Mouse (Mus musculus) lung, embryonic 15.5 days (tissue): ENCODE results near the gene Snx32. TPM values are rescaled to one million over a fixed set of nuclear protein-coding genes. Genes with fewer than 3 reads are reported as not detected.

Experiments
- ATAC-seq: fragments of 200-750 bp; cut with Nextera tagmentation; 2 replicates; pipeline ENCODE4 v1.8.0; 2017; ENCODE audit warnings: moderate number of reproducible peaks, borderline replicate concordance; ENCODE audit not compliant: low FRiP score, low TSS enrichment; ENCODE audit errors: extremely low read depth
- H3K27ac ChIP-seq: fragments of 300-500 bp; sonication (generic); 2 replicates; pipeline ENCODE4 v1.5.1; 2015; ENCODE audit warnings: moderate library complexity, mild to moderate bottlenecking, inconsistent platforms
- H3K27me3 ChIP-seq: fragments of 300-500 bp; sonication (generic); 2 replicates; pipeline ENCODE4 v1.6.1; 2015; ENCODE audit warnings: inconsistent platforms
- H3K36me3 ChIP-seq: fragments of 300-500 bp; sonication (generic); 2 replicates; pipeline ENCODE4 v1.6.1; 2015; ENCODE audit warnings: inconsistent platforms
- H3K4me1 ChIP-seq: fragments of 300-500 bp; sonication (generic); 2 replicates; pipeline ENCODE4 v1.6.1; 2015; ENCODE audit warnings: inconsistent platforms
- H3K4me2 ChIP-seq: fragments of 300-500 bp; sonication (generic); 2 replicates; pipeline ENCODE4 v1.6.1; 2015; ENCODE audit warnings: inconsistent platforms, mild to moderate bottlenecking, moderate library complexity
- H3K4me3 ChIP-seq: fragments of 300-500 bp; sonication (generic); 2 replicates; pipeline ENCODE4 v1.5.1; 2015; ENCODE audit warnings: mild to moderate bottlenecking, inconsistent platforms
- H3K9ac ChIP-seq: fragments of 300-500 bp; sonication (generic); 2 replicates; pipeline ENCODE4 v1.6.1; 2015; ENCODE audit warnings: inconsistent platforms
- H3K9me3 ChIP-seq: fragments of 300-500 bp; sonication (generic); 2 replicates; pipeline ENCODE4 v1.6.1; 2016; ENCODE audit warnings: inconsistent platforms
- WGBS: fragments of 180-500 bp; shearing (Covaris S2); methylation state at CpG from one replicate; pipeline ENCODE4 v1.1.7; 2015; 5-methylcytosine and 5-hydroxymethylcytosine counted together
- polyA plus RNA-seq: library from polyadenylated mRNA; unstranded; fragments of >200 nt; fragmentation: Nextera tagmentation; extraction: Ambion mirVana; gene quantifications from 2 replicates; pipeline ENCODE4 v1.2.1, GENCODE M21; 2015

Gene Snx32
- polyA plus RNA-seq, 1 experiment from 2014 or later: 7.4 TPM

GRCm38 (mm10) chr19:5475069-5475714 lies 35.1 kb downstream of the Snx32 start:
- Histone ChIP-seq H3K4me1 (peaks cover 20% of the 10 kb centered on the region), H3K9me3 (no peaks in the 10 kb centered on the region), H3K27ac (peak overlapping the region; percentile 90), H3K4me2 (peak overlapping the region; percentile 83), H3K27me3 (no peaks in the 10 kb centered on the region), H3K9ac (peak overlapping the region; percentile 67), H3K4me3 (peak overlapping the region; percentile 56), H3K36me3 (peaks cover 27% of the 10 kb centered on the region)
- peak; percentile 27 for ATAC-seq
- WGBS: 10% methylated on average over 13 of the region's 13 CpGs

- WGBS: 3% methylated on average over 47 of the region's 68 CpGs
- H3K36me3 ChIP-seq: peaks cover 20% of the 10 kb centered on the region
- H3K9ac ChIP-seq: peak overlapping the region; percentile 67
- H3K9me3 ChIP-seq: no peaks in the 10 kb centered on the region
- H3K4me3 ChIP-seq: peak overlapping the region; percentile 56
- ATAC-seq: peak; percentile 69
- peaks cover 20% of the 10 kb centered on the region for H3K4me1 ChIP-seq
- H3K4me2 ChIP-seq: peak overlapping the region; percentile 83
- H3K27ac ChIP-seq: peak overlapping the region; percentile 90
- H3K27me3 ChIP-seq: no peaks in the 10 kb centered on the region
Measured at GRCm38 (mm10) chr19:5474281-5475068, 35.9 kb downstream of the Snx32 start.

DNA sequence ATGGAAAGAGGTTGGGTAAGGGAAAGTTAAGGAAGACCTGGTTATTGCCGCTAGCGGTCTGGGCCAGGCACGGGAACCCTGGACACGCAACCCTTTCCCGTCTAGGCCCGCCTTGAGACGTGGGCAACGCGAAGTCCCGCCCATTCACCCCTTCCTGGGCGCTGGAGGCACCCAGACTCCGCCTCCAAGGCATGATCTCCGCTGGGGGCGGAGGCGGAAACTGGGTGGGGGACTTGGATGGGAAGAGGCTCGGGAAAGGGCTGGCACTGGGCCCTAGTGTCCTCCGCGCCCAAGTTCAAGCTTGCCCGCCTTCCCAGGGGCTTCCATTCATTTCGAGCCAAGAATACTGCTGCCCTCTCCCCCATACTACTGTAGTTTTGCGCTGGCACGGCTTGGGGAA lies 36.6 kb downstream of the Snx32 start, which contains the start of gene Efemp2:
Gene Efemp2 (plus strand): TSS at position 235 of the 400 bp plus-strand sequence.
- ATAC-seq: peak; percentile 86
- Histone ChIP-seq H3K27me3 (no peaks in the 10 kb centered on the region), H3K9ac (peak within 1 kb of the TSS; percentile 67), H3K9me3 (no peaks in the 10 kb centered on the region), H3K4me2 (peak within 1 kb of the TSS; percentile 83), H3K27ac (peak within 1 kb of the TSS; percentile 90), H3K36me3 (peaks cover 13% of the 10 kb centered on the region), H3K4me1 (peaks cover 20% of the 10 kb centered on the region), H3K4me3 (peak within 1 kb of the TSS; percentile 56)
- WGBS: 1% methylated on average over 22 of the region's 22 CpGs

GRCm38 (mm10) chr19:5472857-5473256 lies 37.5 kb downstream of the Snx32 start:
- no peak overlapping the region for H3K4me3 ChIP-seq
- H3K9ac ChIP-seq: no peak overlapping the region
- WGBS: 73% methylated on average over 3 of the region's 3 CpGs

GRCm38 (mm10) chr19:5471846-5472245 lies 38.5 kb downstream of the Snx32 start:
- ATAC-seq: no peak
- 47% methylated on average over 5 of the region's 5 CpGs for WGBS
- no peaks in the 10 kb centered on the region for H3K27me3 ChIP-seq
- H3K27ac ChIP-seq: no peak overlapping the region
- H3K36me3 ChIP-seq: peaks cover 8% of the 10 kb centered on the region
- H3K4me3 ChIP-seq: no peak overlapping the region
- no peaks in the 10 kb centered on the region for H3K9me3 ChIP-seq
- no peak overlapping the region for H3K4me2 ChIP-seq
- peaks cover 22% of the 10 kb centered on the region for H3K4me1 ChIP-seq
- no peak overlapping the region for H3K9ac ChIP-seq

More at GRCm38 (mm10) chr19:5472857-5473256, 37.5 kb downstream of the Snx32 start:
- Histone ChIP-seq H3K27me3 (no peaks in the 10 kb centered on the region), H3K27ac (peak overlapping the region; percentile 90; the same call in 1 of the 2 replicates), H3K36me3 (peaks cover 8% of the 10 kb centered on the region; the same call in 1 of the 2 replicates), H3K4me2 (no peak overlapping the region), H3K4me1 (peaks cover 24% of the 10 kb centered on the region), H3K9me3 (no peaks in the 10 kb centered on the region)
- no peak for ATAC-seq

DNA sequence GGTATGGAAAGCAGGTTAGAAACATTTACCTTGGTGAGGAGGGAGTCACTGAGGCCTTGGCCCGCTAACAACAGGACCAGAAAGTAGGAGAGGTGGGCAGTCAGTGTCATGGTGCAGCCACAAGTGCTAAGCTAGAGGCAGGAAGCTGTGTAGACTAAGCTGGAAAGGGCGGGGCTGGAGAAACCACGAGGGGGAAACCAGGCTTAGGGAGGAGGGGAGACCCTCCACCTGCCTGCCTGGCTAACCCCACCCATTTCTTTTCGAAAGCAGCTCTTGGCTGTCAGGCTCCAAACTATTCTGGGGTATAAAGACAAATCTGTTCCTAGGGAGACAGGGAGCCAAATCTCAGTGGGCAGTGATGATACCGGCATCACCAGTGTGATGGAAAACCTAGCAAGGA lies 42.0 kb downstream of the Snx32 start, which contains the start of gene Ctsw:
Gene Ctsw (minus strand): TSS at position 134 of the 400 bp plus-strand sequence.
- WGBS: 39% methylated on average over 5 of the region's 5 CpGs
- no peak within 1 kb of the TSS for H3K4me2 ChIP-seq
- H3K9ac ChIP-seq: no peak within 1 kb of the TSS
- H3K4me1 ChIP-seq: peaks cover 15% of the 10 kb centered on the region
- no peak within 1 kb of the TSS for H3K27ac ChIP-seq
- H3K9me3 ChIP-seq: no peaks in the 10 kb centered on the region
- no peak within 1 kb of the TSS for H3K4me3 ChIP-seq
- no peak for ATAC-seq
- no peaks in the 10 kb centered on the region for H3K27me3 ChIP-seq
- peaks cover 30% of the 10 kb centered on the region for H3K36me3 ChIP-seq

GRCm38 (mm10) chr19:5466916-5467500 lies 43.3 kb downstream of the Snx32 start:
- ATAC-seq: no peak
- Histone ChIP-seq H3K27ac (no peak overlapping the region), H3K4me1 (peaks cover 17% of the 10 kb centered on the region), H3K27me3 (no peaks in the 10 kb centered on the region), H3K9me3 (no peaks in the 10 kb centered on the region), H3K4me3 (no peak overlapping the region), H3K9ac (no peak overlapping the region), H3K4me2 (no peak overlapping the region), H3K36me3 (peaks cover 42% of the 10 kb centered on the region)
- 86% methylated on average over 6 of the region's 6 CpGs for WGBS

- no peak for ATAC-seq
- Histone ChIP-seq H3K9me3 (no peaks in the 10 kb centered on the region), H3K36me3 (peaks cover 47% of the 10 kb centered on the region), H3K4me3 (no peak overlapping the region), H3K4me2 (no peak overlapping the region), H3K27ac (no peak overlapping the region), H3K27me3 (no peaks in the 10 kb centered on the region), H3K9ac (no peak overlapping the region), H3K4me1 (peaks cover 30% of the 10 kb centered on the region)
- WGBS: 93% methylated on average over 8 of the region's 8 CpGs
Measured at GRCm38 (mm10) chr19:5465037-5465436, 45.3 kb downstream of the Snx32 start.

DNA sequence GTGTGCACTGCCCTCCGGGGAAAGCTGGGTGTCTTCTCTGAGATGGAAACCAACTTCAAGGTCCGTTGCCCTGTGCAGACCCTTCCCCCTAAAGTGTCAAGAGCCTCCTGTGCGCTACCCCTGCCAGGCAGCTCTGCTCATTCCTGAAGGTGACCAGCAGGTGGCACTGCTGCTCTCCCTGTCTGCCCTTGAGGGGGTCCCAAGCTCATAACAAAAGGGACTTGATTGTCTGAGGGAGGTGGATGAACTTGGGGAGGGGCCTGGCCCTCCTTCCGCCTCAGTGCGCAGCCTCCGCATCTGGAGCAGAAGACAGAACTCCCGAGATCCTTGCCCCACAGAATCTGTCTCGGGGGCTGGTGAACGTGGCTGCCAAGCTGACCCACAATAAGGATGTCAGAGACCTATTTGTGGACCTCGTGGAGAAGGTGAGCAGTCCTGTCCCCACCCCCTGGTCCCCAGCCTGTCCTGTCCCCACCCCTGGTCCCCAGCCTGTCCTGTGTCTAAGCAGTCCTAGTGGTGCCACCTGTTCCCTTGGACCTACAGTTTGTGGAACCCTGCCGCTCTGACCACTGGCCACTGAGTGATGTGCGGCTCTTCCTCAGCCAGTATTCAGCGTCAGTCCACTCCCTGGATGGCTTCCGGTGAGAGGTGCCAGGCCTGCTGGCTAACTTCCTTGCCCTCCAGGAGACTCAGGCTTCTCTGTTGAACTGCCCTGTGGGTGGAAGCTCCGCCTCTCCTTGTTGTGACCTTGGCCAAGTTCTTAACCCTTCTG lies 46.4 kb downstream of the Snx32 start:
- H3K4me3 ChIP-seq: peak overlapping the region; percentile 12; the same call in 1 of the 2 replicates

DNA sequence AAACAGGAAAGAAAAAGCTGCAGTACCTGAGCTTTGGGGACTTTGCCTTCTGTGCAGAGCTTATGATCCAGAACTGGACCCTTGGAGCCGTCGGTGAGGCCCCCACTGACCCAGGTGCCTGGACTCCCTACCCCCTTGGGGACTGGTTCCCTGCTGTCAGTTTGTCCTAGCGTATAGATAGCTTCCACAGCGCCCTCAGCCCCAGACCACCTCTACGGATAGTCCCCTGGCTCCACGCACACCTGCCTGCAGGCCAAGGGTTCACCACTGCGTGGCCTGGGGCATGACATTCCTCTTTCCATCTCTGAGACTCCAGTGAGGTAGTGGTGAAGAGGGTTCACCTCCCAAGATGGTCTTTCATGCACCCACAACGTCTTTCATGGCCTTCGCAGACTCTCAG lies 47.1 kb downstream of the Snx32 start:
- Histone ChIP-seq H3K27ac (no peak overlapping the region), H3K36me3 (peaks cover 47% of the 10 kb centered on the region), H3K9me3 (no peaks in the 10 kb centered on the region), H3K9ac (no peak overlapping the region), H3K27me3 (no peaks in the 10 kb centered on the region), H3K4me2 (no peak overlapping the region), H3K4me3 (no peak overlapping the region), H3K4me1 (peaks cover 33% of the 10 kb centered on the region)
- no peak for ATAC-seq
- WGBS: 87% methylated on average over 9 of the region's 9 CpGs

More for the DNA sequence above, 46.4 kb downstream of the Snx32 start:
- ATAC-seq: 0 out of 2 replicates have a peak, but pooled peaks have one; percentile 13
- no peaks in the 10 kb centered on the region for H3K27me3 ChIP-seq
- WGBS: 33% methylated on average over 15 of the region's 15 CpGs
- peak overlapping the region; percentile 49; the same call in 1 of the 2 replicates for H3K27ac ChIP-seq
- peak overlapping the region; percentile 28 for H3K4me2 ChIP-seq
- H3K9ac ChIP-seq: peak overlapping the region; percentile 31; the same call in 1 of the 2 replicates
- H3K4me1 ChIP-seq: peaks cover 34% of the 10 kb centered on the region
- no peaks in the 10 kb centered on the region for H3K9me3 ChIP-seq
- peaks cover 47% of the 10 kb centered on the region for H3K36me3 ChIP-seq

GRCm38 (mm10) chr19:5461411-5461810 lies 48.9 kb downstream of the Snx32 start:
- WGBS: 75% methylated on average over 6 of the region's 6 CpGs
- Histone ChIP-seq H3K27ac (no peak overlapping the region), H3K36me3 (peaks cover 38% of the 10 kb centered on the region), H3K9me3 (no peaks in the 10 kb centered on the region), H3K4me3 (peak overlapping the region; percentile 65), H3K27me3 (no peaks in the 10 kb centered on the region), H3K9ac (peak overlapping the region; percentile 67; the same call in 1 of the 2 replicates), H3K4me2 (peak overlapping the region; percentile 85), H3K4me1 (peaks cover 40% of the 10 kb centered on the region)
- no peak for ATAC-seq
